Mouse (Mus musculus): ENCODE results near the gene Cpsf3. TPM values are rescaled to one million over a fixed set of nuclear protein-coding genes. Genes with fewer than 3 reads are reported as not detected.

Gene Cpsf3
- polyA plus RNA-seq, 2 experiments = 23.2 to 39.3 TPM

- Histone ChIP-seq H3K27ac (no peak overlapping the region), H3K36me3 (replicated peaks; ENCODE audit: control insufficient read depth, insufficient read depth, low read depth) (peaks cover 15% of the 10 kb centered on the region), H3K4me2 (ENCODE audit: low read depth) (no peak overlapping the region), H3K4me1 (replicated peaks; ENCODE audit: control insufficient read depth in 2 of 2, insufficient read depth in 2 of 2, low read length in 1 of 2) (no peaks in the 10 kb centered on the region), H3K4me3 (ENCODE audit: insufficient read depth in 1 of 2, low read depth in 2 of 2, low read length in 2 of 2) (no peak overlapping the region), H3K9me3 (ENCODE audit: control insufficient read depth, low read length) (no peaks in the 10 kb centered on the region), H3K9ac (replicated peaks) (no peak overlapping the region), H3K27me3 (ENCODE audit: control insufficient read depth, insufficient read depth, low read length) (no peaks in the 10 kb centered on the region)
- TF ChIP-seq CTCF (IDR thresholded peaks at IDR 0.05; ENCODE audit: low read depth) (no peak), EP300 (IDR thresholded peaks at IDR 0.05; ENCODE audit: low read depth) (no peak)
- 83% methylated on average over 5 of the region's 5 CpGs for WGBS (ENCODE audit: insufficient replicate concordance)
- no peak for ATAC-seq (ENCODE audit: insufficient read depth)
- DNase-seq (ENCODE audit: low read depth in 3 of 3, low spot score in 3 of 3) = no peak
These were observed 52.0 kb downstream of the Cpsf3 start for GRCm38 (mm10) chr12:21337171-21337570.

GRCm38 (mm10) chr12:21340674-21341073 is 55.5 kb downstream of the Cpsf3 start:
- Histone ChIP-seq H3K27me3 (ENCODE audit: control insufficient read depth, insufficient read depth, low read length) (no peaks in the 10 kb centered on the region), H3K9ac (replicated peaks) (no peak overlapping the region), H3K27ac (no peak overlapping the region), H3K36me3 (replicated peaks; ENCODE audit: control insufficient read depth, insufficient read depth, low read depth) (peaks cover 19% of the 10 kb centered on the region), H3K4me2 (ENCODE audit: low read depth) (no peak overlapping the region), H3K4me3 (ENCODE audit: insufficient read depth in 1 of 2, low read depth in 2 of 2, low read length in 2 of 2) (no peak overlapping the region), H3K9me3 (ENCODE audit: control insufficient read depth, low read length) (no peaks in the 10 kb centered on the region), H3K4me1 (replicated peaks; ENCODE audit: control insufficient read depth in 2 of 2, insufficient read depth in 2 of 2, low read length in 1 of 2) (no peaks in the 10 kb centered on the region)
- no peak for DNase-seq (ENCODE audit: low read depth in 3 of 3, low spot score in 3 of 3)
- no peak for TF ChIP-seq EP300 (IDR thresholded peaks at IDR 0.05; ENCODE audit: low read depth)
- no peak for TF ChIP-seq CTCF (IDR thresholded peaks at IDR 0.05; ENCODE audit: low read depth)
- 86% methylated on average over 5 of the region's 5 CpGs for WGBS (ENCODE audit: insufficient replicate concordance)
- no peak for ATAC-seq (ENCODE audit: insufficient read depth)

GRCm38 (mm10) chr12:21346972-21347371 is 61.8 kb downstream of the Cpsf3 start:
- WGBS (ENCODE audit: insufficient replicate concordance) = 77% methylated on average over 7 of the region's 7 CpGs
- no peak overlapping the region for H3K4me2 ChIP-seq (ENCODE audit: low read depth)
- H3K4me1 ChIP-seq (replicated peaks; ENCODE audit: control insufficient read depth in 2 of 2, insufficient read depth in 2 of 2, low read length in 1 of 2) = no peaks in the 10 kb centered on the region
- TF ChIP-seq EP300 (IDR thresholded peaks at IDR 0.05; ENCODE audit: low read depth) (no peak), CTCF (IDR thresholded peaks at IDR 0.05; ENCODE audit: low read depth) (no peak)
- no peak overlapping the region for H3K27ac ChIP-seq
- no peaks in the 10 kb centered on the region for H3K27me3 ChIP-seq (ENCODE audit: control insufficient read depth, insufficient read depth, low read length)
- ATAC-seq (ENCODE audit: insufficient read depth) (no peak), DNase-seq (ENCODE audit: low read depth in 3 of 3, low spot score in 3 of 3) (no peak)
- no peak overlapping the region for H3K9ac ChIP-seq (replicated peaks)
- peaks cover 34% of the 10 kb centered on the region for H3K36me3 ChIP-seq (replicated peaks; ENCODE audit: control insufficient read depth, insufficient read depth, low read depth)
- no peaks in the 10 kb centered on the region for H3K9me3 ChIP-seq (ENCODE audit: control insufficient read depth, low read length)
- no peak overlapping the region for H3K4me3 ChIP-seq (ENCODE audit: insufficient read depth in 1 of 2, low read depth in 2 of 2, low read length in 2 of 2)

- no peak for TF ChIP-seq CTCF (IDR thresholded peaks at IDR 0.05; ENCODE audit: low read depth)
- TF ChIP-seq EP300 (IDR thresholded peaks at IDR 0.05; ENCODE audit: low read depth) = no peak
- H3K9ac ChIP-seq (replicated peaks) = no peak overlapping the region
- WGBS (ENCODE audit: insufficient replicate concordance) = 80% methylated on average over 7 of the region's 7 CpGs
- H3K4me1 ChIP-seq (replicated peaks; ENCODE audit: control insufficient read depth in 2 of 2, insufficient read depth in 2 of 2, low read length in 1 of 2) = no peaks in the 10 kb centered on the region
- no peak overlapping the region for H3K4me2 ChIP-seq (ENCODE audit: low read depth)
- peaks cover 41% of the 10 kb centered on the region for H3K36me3 ChIP-seq (replicated peaks; ENCODE audit: control insufficient read depth, insufficient read depth, low read depth)
- no peaks in the 10 kb centered on the region for H3K27me3 ChIP-seq (ENCODE audit: control insufficient read depth, insufficient read depth, low read length)
- no peak overlapping the region for H3K4me3 ChIP-seq (ENCODE audit: insufficient read depth in 1 of 2, low read depth in 2 of 2, low read length in 2 of 2)
- H3K27ac ChIP-seq = no peak overlapping the region
- no peak for ATAC-seq (ENCODE audit: insufficient read depth)
- no peaks in the 10 kb centered on the region for H3K9me3 ChIP-seq (ENCODE audit: control insufficient read depth, low read length)
- DNase-seq (ENCODE audit: low read depth in 3 of 3, low spot score in 3 of 3) = no peak
These were observed 65.1 kb downstream of the Cpsf3 start for GRCm38 (mm10) chr12:21350113-21350876.

GRCm38 (mm10) chr12:21353681-21354080 is 68.5 kb downstream of the Cpsf3 start:
- TF ChIP-seq EP300 (IDR thresholded peaks at IDR 0.05; ENCODE audit: low read depth) (no peak), CTCF (IDR thresholded peaks at IDR 0.05; ENCODE audit: low read depth) (no peak)
- 85% methylated on average over 8 of the region's 8 CpGs for WGBS (ENCODE audit: insufficient replicate concordance)

More at GRCm38 (mm10) chr12:21353681-21354080, 68.5 kb downstream of the Cpsf3 start:
- H3K36me3 ChIP-seq (replicated peaks; ENCODE audit: control insufficient read depth, insufficient read depth, low read depth) = peaks cover 39% of the 10 kb centered on the region
- H3K9ac ChIP-seq (replicated peaks) = no peak overlapping the region
- DNase-seq (ENCODE audit: low read depth in 3 of 3, low spot score in 3 of 3) = no peak
- no peaks in the 10 kb centered on the region for H3K27me3 ChIP-seq (ENCODE audit: control insufficient read depth, insufficient read depth, low read length)
- no peak overlapping the region for H3K4me3 ChIP-seq (ENCODE audit: insufficient read depth in 1 of 2, low read depth in 2 of 2, low read length in 2 of 2)
- H3K9me3 ChIP-seq (ENCODE audit: control insufficient read depth, low read length) = no peaks in the 10 kb centered on the region
- ATAC-seq (ENCODE audit: insufficient read depth) = no peak
- H3K4me2 ChIP-seq (ENCODE audit: low read depth) = no peak overlapping the region
- no peak overlapping the region for H3K27ac ChIP-seq
- H3K4me1 ChIP-seq (replicated peaks; ENCODE audit: control insufficient read depth in 2 of 2, insufficient read depth in 2 of 2, low read length in 1 of 2) = no peaks in the 10 kb centered on the region
